Mouse (Mus musculus) pancreas, adult 10 weeks (tissue): ENCODE results near the gene Tiparp. TPM values are rescaled to one million over a fixed set of nuclear protein-coding genes. Genes with fewer than 3 reads are reported as not detected.

Source experiments
- polyA plus RNA-seq: library from polyadenylated mRNA; stranded (reverse); fragments of 350-450 nt; fragmentation: Illumina TruSeq; extraction: RNeasy Lipid Tissue Mini Kit (QIAGEN cat#74804); gene quantifications from one replicate; pipeline ENCODE4 v1.2.3, GENCODE M21; 2015; ENCODE audit warnings: low read depth, low replicate concordance; ENCODE audit not compliant: insufficient read depth

Gene Tiparp
- polyA plus RNA-seq: 3.9 TPM

DNA sequence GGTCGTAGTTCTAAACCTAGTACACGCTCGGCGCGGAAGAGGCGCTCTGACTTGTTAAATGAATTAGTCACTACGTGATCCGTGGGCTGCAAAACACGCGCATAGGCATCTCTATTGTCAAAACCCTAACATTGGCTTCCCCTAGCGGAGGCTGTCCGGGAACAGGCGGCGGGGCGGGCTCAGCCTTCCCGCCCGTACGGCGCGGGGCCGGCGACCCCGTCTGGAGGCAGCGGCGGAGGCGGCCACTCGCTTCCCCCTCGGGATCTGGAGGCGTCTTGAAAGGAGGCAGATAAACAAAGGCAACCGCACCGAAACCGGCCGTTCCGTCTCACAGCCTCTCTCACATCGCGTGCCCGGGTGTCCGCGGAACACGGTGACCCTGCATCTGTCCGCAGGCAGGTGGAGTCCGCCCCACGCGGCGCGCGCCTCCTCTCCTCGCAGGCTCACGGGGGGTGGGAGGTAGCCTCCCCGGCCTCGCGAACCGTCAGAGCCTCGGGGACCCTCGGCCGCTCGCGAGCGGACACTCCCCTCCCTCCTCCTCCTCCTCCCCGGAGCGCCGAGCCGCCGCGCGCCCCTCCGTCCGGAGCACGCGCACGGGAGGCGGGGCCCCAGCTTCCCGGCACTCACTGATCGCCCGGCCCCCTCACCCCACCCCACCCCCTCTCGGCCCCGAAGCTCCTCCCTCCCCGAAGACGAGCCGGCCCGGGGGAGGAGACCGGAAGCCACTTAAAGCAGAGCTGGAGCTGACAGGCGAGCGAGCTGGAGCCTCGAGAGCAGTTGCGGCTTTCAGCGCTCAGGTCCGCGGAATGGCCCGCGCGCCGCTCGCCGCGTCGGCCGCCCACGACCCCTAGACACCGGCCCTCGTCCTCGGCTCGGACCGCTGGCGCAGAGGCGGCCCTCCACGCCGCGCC is at the start of gene Tiparp:
Gene Tiparp, plus strand, starts transcription at position 720 of the 911 bp plus-strand sequence.

Other genes starting within 250 kb of the Tiparp start
- 55.2 TPM for gene Ssr3, start 135.8 kb upstream of the Tiparp start, polyA plus RNA-seq
- 0.44 TPM for gene Lekr1, start 137.8 kb downstream of the Tiparp start, polyA plus RNA-seq